Mouse (Mus musculus): Measurements from ENCODE around the gene Sigirr.

Gene Sigirr

DNA sequence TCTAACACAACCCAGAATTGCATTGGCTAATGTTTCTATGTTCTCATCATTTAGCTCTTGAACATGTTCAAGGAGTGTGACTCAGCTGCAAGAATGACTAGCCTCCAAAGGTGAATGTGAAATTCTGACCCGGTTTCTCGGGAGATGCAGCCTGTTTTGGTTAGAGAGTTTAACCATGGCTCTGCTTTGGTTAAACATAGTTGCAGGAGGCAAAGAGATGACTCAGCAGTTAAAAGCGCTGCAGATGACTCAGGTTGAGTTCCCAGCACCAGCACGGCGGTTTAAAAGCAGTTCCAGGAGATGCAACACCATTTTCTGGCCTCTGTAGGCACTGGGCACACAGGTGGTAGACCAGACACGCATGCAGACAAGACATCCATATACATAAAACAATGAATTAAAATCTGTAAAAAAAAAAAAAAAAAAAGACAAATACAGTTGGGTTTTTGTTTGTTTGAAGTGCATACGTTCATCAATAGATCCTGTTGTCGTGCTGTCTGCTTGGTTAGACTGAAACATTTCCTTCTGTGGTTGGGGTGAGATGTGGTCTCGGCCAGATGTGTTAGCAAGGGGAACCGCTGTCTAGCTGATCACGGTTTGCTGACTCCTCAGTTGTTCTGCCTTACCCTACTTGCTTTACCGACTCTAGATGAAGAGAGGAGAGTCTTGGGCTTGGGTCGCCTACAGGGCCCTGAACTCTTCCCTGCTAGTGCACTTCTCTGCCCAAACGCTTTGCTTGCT lies 41.6 kb downstream of the Sigirr start:
- DNase-seq, result no peak

DNA sequence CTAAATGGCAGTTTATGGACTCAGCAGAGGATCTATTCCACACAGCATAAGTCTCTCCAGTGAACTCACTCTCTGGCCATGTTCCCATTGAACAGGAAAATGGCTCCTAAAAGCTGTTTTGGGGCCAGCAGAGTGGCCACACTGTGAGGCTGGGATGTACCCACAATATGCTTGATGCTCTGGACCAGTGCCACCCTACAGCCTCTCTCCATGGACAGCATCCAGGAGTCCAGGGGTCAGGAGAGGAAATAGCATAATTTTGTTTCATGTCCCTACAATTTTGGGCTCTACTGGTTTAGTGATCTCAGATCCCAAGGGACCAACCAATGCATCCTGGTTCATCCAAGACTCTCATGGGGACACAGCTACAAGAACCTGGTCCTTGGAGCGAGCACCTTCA lies 42.8 kb downstream of the Sigirr start:
- DNase-seq, result peak in 1 of 2 experiments; percentile 45

DNA sequence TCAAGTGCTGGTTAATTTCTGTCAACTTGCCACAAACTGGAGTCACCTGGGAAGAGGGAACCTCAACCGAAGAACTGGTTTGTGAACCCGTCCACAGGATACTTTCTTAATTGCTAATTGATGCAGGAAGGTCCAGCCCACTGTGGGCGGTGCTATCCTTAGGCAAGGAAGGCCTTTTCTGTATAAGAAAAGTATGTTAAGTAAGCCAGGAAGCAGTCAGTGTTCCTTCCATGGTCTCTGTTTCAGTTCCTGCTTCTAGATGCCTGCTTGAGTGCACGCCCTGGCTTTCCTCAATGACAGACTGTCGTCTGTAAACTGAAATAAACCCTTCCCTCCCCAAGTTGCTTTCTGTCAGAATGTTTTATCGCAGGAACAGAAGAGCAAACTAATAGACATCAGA lies 43.4 kb downstream of the Sigirr start:
- no peak for DNase-seq

DNA sequence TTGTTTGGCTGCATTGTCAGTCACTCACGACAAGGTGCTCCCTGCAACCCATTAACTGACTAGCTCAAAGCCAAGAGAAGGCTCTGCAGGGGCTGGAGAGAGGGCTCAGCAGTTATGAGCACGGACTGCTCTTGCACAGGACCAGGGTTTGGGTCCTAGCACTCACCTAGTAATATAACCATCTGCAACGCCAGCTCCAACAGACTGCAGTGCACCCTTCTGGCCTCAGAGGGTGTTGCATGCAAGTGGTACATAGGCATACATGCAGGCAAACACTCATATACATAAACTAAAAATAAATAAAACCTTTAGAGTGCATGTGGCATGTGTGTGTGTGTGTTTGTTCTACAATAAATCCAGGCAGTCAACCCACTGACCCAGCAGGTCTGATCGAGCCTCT lies 44.6 kb downstream of the Sigirr start:
- DNase-seq, result no peak

DNA sequence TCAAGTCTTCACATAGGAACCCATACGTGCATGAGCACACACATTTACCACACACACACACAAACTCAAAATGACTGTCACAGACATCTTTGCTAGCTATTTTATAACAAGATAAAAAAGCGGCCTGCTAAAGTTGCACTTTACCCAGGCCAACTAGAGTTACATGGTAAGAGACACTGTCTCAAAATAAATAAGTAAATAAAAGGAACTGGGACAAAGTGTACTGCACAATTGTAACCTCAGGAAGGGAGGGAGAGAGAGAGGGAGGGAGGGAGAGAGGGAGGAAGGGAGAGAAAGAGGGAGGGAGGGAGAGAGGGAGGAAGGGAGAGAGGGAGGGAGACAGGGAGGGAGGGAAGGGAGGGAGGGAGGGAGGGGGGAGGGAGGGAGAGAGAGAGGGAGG lies 48.0 kb downstream of the Sigirr start:
- no peak for DNase-seq

DNA sequence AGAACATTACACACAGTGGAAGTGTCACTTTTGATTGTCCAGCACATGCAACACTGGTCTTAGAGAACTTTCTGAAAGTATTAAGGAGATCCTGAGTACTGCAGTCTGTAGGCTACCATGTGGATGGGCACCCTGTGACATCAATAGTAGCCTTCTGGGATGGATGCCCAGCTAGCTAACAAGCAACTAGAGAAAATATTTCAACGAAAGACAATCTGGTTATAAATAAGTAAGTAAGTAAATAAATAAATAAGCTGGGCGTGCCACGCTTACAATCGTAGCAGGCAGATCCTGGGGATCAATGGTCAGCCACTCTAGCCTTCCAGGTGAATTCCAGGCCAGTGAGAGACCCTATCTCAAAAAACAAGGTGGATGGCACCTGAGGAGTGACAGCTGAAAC lies 48.4 kb downstream of the Sigirr start:
- DNase-seq, result no peak

DNA sequence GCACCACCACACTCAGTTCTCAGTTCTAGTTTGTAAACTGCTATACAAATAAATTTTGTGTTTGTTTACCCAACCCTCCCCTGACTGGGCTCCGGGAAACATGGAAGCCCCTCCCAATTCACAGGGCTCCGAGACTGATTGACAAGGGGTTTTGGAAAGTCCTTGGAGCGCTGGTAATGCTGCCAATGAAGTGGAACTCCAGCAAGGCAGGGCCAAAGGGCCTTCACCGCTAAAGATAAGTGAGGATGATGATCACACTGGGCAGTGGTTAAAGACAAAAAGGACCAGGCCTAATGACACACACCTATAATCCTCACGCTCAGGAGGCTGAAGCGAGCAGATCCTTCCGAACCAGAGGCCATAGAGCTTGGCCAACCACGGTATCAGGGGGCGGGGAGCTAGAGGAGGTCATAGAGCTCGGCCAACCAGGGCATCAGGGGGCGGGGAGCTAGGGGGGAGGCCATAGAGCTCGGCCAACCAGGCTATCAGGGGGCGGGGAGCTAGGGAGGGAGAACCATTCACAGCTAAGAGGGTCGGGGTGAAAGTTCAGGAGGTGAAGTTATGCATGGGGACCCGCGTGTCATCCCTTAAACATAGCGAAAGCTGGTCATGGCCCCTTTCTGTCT lies 49.2 kb downstream of the Sigirr start:
- DNase-seq, result no peak

DNA sequence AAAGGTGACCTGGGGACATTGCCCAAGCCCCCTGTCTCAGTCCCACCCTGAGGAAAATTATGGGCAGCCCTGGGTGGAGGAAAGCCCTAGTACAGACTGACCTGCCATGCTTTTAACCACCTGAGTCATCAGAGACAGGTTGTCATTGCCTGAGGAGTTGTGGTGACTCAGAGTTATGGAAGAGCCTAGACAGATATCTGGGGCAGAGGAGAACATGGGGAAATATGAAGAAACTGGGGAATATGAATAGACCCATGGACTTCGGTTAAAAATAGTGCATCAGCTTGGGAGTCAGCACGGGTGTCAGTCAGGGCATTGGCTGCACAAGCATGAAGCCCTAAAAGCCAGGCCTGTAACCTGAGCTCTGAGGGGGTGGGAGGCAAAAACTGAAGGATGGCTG lies 51.0 kb downstream of the Sigirr start:
- no peak for DNase-seq

DNA sequence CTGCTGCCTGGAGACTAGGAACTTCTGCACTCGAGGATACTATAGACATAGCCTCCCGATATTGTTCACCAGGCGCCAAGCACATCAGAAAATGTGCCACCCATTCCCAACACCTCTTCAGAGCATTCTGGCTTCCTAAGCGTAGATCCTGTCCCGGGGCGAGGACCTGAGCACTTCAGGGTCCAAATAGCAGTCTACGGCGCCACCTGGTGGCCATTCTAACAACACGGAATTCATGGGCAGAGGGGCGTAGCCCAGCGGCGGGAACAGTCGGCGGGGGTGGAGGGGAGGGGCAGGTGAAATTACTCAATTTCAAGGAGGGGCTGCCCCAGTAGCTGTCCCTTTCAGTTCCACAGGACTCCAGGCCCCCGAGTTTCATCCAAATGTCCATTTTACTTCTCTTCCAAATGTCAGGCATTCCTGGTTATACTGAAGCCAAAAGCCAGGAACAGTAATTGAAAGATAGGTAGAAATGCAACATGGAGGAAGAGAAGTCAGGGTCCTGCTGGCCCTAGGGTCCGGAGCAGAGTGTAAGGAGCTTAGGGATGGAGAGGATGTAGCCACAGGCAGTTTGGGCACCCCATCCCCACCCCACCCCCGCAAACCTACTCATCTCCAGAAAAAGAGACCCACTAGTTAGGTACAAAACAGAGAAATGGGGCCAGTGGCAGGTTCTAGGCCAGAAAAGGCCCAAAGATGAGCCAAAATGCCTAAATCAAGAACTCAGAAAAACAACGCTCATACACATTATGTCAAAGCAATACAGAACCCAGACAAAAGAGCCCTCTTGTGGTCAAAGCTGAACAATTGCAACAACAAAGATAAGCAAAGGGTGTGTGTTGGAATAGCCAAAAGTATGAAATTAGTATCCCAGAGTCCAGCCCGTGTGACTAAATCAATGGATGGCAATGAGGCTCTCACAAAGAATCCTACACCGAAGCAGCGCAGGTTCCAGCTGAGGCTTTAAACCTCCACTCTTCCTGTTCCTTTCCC lies 51.9 kb downstream of the Sigirr start:
- DNase-seq, result peak; percentile 83 to 94

DNA sequence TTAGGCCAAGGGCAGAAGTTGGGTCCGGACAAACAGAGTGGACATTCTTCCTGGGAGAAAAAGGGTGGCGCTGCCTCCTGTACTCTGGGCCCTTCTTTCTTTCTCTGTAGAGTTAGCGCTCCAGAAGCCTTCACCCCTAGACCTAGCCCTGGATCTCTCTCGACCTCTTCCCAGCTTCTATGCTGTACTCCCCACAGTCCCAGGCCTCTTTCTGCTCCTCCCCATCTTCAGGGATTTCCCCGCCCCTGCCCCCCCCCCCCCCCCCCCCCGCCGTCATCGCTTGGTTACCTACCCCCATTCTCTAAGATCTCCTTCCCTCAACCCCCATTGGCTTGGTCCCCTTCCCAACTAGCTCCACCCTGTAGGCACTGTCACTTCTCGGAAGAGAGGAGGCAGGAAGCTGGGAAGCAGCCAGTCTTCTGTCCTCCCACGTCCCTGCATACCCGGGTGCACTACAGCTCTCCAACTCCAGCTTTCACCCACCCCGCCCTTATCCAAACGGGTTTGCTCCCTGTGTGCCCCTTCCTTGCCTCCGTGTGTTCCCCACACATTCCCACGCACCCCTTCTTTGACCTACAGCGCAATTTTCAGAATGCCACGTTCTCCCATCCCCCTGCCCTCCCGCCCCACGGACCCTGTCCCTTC lies 52.7 kb downstream of the Sigirr start:
- DNase-seq, result peak; percentile 63 to 81

DNA sequence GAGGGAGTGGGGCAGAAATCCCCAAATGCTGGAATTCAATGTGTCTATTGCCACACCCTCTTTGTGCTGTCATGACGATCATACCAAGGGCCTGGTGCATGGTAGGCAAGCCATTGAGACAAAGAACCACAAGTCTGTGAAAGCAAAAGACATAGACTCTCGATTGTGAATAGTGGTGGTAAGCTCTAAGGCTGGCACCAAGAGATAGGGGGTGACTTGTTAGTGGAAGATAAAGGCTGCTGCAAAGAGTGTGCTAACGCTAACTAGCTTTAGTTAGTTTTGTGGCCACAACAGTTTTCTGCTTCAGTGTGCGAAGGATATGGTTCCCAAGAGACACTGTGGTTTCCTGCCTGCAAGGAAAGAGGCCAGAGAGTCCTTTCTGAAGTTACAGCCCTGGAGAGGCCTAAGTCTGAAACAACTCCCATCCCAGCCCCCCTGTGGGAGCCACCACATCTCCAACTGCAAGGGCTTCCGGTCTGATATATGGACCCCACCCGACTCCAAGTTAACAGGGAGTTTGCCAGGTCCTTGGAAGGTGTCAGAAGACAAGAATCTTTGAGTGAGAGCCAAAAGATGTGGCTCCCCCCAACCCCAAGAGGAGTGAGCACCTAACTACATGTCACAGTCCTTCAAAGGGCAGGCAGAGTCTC lies 53.3 kb downstream of the Sigirr start:
- peak in 1 of 2 experiments; percentile 20 for DNase-seq

DNA sequence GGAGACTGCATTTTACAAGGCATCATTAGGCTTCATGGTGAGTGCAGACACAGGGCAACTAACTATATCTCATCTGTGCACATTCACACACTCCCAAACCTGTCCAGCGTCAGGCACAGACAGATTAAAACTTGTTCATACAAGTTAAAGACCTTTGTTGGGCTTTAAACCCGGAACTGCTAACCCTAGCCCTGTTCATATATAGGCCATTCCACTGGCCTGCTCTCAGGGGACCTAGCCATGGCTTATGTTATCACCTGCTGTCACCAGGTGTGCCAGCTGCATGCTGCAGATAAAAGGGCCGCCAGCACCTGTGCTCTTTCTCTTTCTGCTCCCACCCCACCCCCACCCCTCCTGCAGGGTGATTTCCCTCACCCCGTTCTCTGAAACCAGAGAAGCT lies 57.8 kb downstream of the Sigirr start:
- no peak for DNase-seq

DNA sequence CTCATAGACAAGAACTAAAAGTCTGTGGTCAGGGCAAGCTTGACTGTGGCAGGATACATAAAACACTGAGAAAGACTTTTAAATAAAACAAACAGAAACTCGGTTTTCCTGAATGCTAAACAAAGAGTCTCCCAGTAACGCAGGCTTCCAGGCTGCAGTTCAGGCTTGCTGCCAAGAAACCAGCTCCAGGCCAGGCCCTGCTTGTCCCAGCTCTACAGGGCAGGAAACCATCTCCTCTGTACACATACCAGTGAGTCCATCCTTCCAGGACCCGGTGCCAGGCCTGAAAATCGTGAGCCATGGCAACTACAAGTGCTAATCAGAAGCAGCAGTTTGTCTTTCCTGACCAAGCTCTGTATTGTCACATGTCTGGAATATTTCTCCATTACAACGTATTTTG lies 58.7 kb downstream of the Sigirr start:
- peak; percentile 65 to 67 for DNase-seq

All from kidney, adult 8-10 months (tissue).